Mouse (Mus musculus): ENCODE results near the gene Cand2. TPM values are rescaled to one million over a fixed set of nuclear protein-coding genes. Genes with fewer than 3 reads are reported as not detected.
"Not testable (repeated sequence)": the region's sequence is repeated elsewhere in the genome, so short reads cannot be mapped to it uniquely, and the experiment has no call there.

Cand2 gene
- total RNA-seq, 4 experiments from 2014 or later, result 3.2 to 3.4 (median 3.2) TPM

GRCm38 (mm10) chr6:115773966-115774413 lies 348 bp upstream of the Cand2 start:
- DNase-seq (ENCODE audit: low spot score in 2 of 2), result no peak

DNA sequence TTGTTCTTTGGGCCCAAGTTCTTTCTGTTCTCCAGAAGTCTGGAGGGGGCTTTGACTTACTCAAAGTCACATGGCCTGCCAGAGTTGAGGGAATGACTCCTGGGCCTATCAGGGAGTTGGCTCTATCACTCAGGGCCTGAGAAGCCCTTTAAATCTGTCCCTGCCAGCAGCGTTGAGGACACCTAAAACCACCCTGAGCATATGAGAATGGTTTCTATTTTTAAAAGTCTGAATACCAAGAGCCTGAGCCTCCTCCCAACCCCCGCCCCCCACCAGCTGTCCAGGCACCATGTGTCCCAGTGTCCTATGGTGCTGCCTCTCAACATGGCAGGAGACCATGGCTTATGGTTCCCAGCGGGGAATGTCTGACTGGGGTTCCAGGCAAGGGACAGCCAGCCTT lies 1.5 kb downstream of the Cand2 start:
- no peak for DNase-seq (ENCODE audit: low spot score in 2 of 2)

- DNase-seq (ENCODE audit: low spot score in 2 of 2), result no peak
Measured at GRCm38 (mm10) chr6:115776363-115776762, 2.0 kb downstream of the Cand2 start.

DNA sequence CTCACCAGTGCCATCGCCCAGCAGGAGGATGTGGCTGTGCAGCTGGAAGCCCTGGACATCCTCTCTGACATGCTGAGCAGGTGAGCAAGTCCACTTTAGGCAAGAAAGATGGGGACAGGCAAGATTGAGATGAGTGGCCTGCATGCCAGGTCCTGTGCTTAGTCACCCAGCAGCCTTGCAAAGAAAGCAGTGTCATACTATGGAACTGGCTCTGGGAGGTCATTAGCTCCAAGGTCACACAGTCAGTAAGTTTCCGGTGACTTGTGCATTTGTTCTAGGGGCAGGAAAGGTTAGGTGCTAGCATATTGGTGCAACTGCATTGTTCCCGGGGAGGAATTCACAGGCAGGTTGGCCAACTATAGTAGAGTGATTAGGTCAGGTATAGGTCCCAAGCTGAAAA lies 8.4 kb downstream of the Cand2 start:
- no peak for DNase-seq (ENCODE audit: low spot score in 2 of 2)

- no peak for DNase-seq (ENCODE audit: low spot score in 2 of 2)
Measured at GRCm38 (mm10) chr6:115791016-115791415, 16.7 kb downstream of the Cand2 start.

- DNase-seq (ENCODE audit: low spot score in 2 of 2), result no peak
Measured at GRCm38 (mm10) chr6:115791842-115792686, 17.7 kb downstream of the Cand2 start.

GRCm38 (mm10) chr6:115792691-115793215 lies 18.4 kb downstream of the Cand2 start:
- no peak for DNase-seq (ENCODE audit: low spot score in 2 of 2)

DNA sequence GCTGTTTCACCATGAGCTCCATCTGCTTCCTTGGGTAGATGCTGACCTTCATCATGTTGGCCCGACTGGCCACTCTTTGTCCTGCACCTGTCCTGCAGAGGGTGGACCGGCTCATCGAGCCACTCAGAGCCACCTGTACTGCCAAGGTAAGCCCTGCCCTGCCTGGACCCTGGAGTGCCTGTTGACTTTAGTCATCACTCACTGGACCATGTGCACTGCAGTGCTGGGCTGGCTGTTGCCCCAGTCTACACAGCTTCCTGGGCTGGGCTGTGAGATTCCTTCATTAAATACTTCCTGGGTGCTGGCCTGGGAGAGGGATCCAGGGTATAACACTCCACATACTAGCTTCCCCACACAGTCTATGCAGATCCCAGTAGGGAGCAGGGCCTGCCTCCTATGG lies 27.5 kb downstream of the Cand2 start:
- DNase-seq (ENCODE audit: low spot score in 2 of 2), result no peak

DNA sequence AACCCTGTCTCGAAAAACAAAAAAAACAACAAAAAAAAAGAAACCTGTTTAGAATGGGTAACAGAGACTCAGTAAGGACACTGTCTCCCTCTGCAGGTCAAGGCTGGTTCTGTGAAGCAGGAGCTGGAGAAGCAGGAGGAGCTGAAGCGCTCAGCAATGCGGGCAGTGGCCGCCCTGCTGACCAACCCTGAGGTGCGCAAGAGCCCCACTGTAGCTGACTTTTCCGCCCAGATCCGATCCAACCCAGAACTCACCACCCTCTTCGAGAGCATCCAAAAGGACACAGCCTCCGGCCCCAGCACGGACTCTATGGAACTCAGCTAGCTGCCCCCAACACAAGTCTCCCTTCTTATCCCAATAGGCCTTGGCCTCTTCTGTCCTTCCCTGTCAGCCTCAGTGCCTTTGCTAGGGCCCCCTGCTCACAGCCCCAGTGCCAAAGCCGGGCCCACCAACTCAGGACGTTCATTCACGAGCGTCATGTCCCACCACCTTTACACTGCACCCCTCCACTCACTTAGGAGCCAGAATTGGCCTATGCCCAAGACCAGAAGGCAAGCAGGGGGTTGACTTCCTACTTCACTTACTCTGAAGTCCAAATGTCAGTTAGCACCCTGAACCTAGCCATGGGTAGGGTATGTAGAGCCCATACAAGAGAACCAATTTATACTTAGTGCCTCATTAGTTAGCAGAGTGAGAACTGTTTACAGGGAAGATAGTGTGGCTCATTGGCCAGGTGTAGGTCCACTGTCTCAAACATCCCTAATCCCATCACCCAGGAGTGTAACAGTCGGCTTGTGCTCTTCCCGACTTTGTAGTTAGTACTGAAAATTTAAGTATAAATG lies 29.4 kb downstream of the Cand2 start:
- peak in 1 of 2 experiments; percentile 65 for DNase-seq (ENCODE audit: low spot score in 2 of 2)

DNA sequence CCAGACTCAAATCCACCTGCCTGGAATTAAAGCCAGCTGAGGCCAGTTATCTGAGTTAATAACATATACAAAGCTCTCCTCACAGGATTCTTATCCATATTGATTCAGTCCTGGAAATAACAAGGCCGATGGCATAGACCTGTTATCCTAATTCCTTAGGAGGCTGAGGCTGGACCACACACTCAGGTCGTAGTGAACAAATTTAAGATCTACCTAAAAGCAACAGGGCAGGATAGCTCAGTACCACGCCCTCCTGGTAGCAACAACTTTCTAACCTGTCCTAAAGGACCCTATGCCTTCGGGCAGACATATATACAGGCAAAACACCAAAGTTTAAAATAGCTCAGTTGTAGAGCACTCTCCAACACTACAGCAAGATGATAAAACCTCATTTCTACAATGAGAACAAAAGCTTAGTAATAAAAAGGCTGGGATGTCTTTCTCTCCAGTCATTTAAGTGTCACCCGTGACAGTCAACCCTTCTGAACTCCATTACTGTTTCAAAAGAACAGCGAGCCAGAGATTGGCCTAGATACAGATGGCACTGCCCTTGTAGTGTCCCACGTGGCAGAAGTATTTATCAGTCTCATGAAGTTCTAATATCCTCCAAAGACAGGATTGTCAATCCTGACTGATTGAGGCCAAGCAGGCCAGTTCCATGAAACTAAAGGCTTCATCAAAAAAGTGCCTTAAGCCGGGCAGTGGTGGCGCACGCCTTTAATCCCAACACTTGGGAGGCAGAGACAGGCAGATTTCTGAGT lies 30.3 kb downstream of the Cand2 start:
- no peak for DNase-seq (ENCODE audit: low spot score in 2 of 2)

DNA sequence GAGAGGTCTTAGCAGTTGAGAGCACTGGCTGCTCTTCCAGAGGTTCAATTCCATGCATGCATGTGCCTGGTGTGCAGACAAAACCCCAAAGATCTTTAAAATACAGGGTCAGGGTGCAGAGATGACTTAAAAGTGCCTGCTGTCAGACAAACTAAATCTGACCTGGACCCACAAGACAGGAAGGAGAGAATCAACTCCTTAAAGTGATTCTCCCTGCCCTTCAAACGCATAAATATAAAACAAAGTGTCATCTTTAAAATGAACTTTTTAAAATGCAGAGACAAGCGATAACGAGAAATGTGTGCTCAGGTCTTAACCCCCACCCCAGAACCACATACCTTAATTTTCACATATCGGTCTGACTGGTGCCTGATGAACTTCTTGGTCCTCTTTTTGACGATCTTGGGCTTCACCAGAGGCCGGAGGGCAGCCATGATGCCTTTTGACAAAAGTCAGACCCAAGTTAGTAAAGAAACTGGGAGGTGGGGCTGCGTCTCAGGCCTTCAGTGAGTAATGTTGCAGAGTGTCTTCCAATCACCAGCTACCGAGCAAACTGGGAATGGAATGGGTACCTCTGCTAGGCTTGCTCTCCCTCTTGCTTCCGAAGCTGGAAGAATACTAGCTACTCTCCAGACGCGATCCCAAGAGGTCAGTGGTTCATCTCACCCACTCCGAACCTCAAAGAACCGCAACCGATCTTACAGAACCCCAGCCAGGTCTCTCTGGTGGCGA lies 33.3 kb downstream of the Cand2 start:
- DNase-seq (ENCODE audit: low spot score in 2 of 2), result no peak

DNA sequence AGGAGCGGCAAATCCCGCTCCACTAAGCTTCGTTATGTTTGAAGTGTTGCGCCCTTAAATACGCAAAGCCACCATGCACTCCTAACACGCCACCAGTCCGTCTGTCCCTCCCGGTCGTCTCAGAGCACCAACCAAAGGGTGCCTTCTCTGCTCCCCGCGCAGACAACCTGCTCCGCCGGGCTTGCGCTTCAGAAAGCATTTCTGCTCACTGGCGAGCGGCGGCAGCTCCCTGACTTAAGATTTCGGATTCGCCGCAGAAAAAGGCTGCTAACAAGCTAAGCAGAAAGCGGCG lies 33.8 kb downstream of the Cand2 start:
- no peak for DNase-seq (ENCODE audit: low spot score in 2 of 2)

- peak; percentile 77 to 83 for DNase-seq (ENCODE audit: low spot score in 2 of 2)
Measured at GRCm38 (mm10) chr6:115808488-115809231, 34.3 kb downstream of the Cand2 start, which contains the start of gene Rpl32. Rpl32 (minus strand) TSS chr6:115808747.

DNA sequence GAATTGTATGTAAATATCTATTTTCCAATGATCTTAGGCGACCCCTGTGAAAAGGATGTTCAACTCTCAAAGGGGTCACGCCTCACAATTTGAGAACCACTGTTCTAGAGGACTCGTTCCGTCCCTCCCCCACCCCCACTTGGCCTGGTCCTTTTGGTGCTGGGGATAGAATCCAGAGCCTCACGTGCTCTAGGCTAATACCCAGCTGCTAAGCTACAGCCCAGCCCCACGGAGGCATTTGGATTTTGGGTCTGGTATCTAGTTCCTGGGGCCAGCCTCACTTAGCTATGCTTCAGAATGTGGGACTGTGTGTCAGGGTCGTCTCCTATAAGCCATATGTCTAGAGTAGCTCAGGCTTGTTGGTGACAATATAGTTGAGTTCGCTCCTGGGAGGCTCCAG lies 37.3 kb downstream of the Cand2 start:
- DNase-seq (ENCODE audit: low spot score in 2 of 2), result no peak

DNA sequence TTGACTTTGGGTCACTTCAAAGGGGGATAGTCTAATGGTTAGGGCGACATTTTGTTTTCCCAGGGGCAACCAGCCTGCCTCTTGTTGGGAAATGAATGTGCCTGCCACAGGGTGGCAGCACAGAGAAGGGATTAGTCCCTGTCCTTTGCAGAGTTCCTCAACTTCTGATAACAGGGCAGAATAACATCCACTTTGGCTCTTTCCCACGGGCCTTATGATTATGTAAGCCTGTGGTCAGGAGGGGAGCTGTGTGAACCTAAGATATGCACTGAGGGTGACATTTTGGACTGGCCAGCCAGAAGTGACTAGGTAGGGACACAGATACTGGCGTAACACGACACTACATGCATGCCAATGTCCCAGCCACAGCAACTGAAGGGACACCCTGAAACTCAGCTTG lies 39.8 kb downstream of the Cand2 start:
- no peak for DNase-seq (ENCODE audit: low spot score in 2 of 2)

DNA sequence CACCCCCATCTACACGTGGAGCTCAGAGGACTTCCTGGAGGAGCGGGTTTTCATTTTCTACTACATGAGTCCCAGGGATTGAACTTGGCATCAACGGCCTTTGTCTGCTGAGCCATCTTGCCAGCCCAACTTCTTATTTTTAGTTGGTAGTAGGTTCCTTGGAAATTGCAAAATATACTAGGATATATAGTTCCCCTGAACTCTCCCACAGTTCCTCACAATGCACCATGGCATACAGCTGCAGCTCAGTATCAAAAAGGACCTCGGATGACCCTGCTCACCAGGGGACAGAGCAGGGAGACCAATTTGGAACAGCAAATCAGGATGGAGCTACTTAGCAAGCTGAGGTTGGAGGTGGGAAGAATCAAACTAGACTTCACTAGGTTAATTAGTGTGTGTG lies 40.7 kb downstream of the Cand2 start:
- no peak for DNase-seq (ENCODE audit: low spot score in 2 of 2)

DNA sequence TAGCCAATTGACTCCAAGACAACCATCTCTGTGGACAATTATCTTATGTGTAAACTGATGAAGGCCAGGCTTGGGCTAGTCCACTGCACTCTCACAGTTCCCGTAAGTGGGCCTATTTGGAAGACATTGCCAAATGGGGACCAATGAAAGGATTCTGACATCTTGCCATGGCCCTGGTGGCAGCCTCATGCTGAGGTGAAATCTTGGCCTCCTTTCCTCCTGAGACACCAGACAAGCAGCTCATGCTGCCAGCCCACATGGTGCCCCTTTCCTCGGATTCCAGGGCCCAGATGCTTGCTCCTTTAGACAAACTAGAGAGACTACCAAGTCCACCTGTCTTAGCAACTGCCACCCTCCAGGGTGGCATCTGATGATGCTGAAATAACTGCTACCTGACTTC lies 43.8 kb downstream of the Cand2 start:
- DNase-seq (ENCODE audit: low spot score in 2 of 2), result no peak

- DNase-seq (ENCODE audit: low spot score in 2 of 2), result no peak
Measured at GRCm38 (mm10) chr6:115821216-115821993, 47.1 kb downstream of the Cand2 start.

- not testable (repeated sequence) for DNase-seq (ENCODE audit: low spot score in 2 of 2)
Measured at GRCm38 (mm10) chr6:115823850-115824464, 49.6 kb downstream of the Cand2 start.
